Mouse (Mus musculus) myocyte (in vitro differentiated cells): Measurements from ENCODE around the gene Crat.

Experiments used
- MAX ChIP-seq: IDR thresholded peaks from one replicate; pipeline ENCODE4 v1.6.1; 2011; ENCODE audit warnings: low read depth, mild to moderate bottlenecking, control low read depth
- MYOD1 ChIP-seq, 3 experiments: IDR thresholded peaks; one replicate each; pipeline ENCODE4 v1.6.1; 2011; ENCODE audit warnings: control low read depth in 2 of 3, low read depth in 2 of 3, mild to moderate bottlenecking in 2 of 3, moderate library complexity in 1 of 3; ENCODE audit not compliant: insufficient read length in 2 of 3, control insufficient read depth in 1 of 3
- POLR2A ChIP-seq: IDR thresholded peaks from one replicate; pipeline ENCODE4 v1.6.1; 2011; ENCODE audit warnings: low read depth, mild to moderate bottlenecking, control low read depth, moderate library complexity; ENCODE audit not compliant: insufficient read length
- REST ChIP-seq: IDR thresholded peaks from one replicate; pipeline ENCODE4 v1.6.1; 2011; ENCODE audit warnings: mild to moderate bottlenecking, control low read depth, moderate library complexity; ENCODE audit not compliant: insufficient read depth, insufficient read length
- TCF3 ChIP-seq: IDR thresholded peaks from one replicate; pipeline ENCODE4 v1.6.1; 2011; ENCODE audit warnings: low read depth, control low read depth; ENCODE audit not compliant: insufficient read length

DNA sequence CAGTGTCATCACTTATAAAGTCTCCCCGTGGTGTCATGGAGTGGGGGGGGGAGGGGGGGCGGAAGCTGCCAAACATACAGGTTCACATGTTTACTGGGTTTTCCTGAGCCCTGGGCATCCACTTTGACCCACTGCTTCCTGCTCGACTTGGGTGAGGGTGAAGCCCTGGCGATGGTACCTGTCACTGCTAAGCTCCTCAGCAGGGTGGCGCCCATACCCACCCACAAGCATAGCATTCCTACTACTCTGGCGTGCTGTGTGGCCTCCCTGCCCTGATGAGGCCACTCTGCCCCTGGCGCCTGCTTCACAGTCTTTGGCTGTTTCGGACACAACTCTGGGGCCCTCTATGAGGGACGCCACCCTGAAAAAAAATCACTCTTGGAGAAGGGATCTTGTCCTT, 58.7 kb downstream of the Crat start:
- no peak for TF ChIP-seq MYOD1 (IDR thresholded peaks at IDR 0.05; ENCODE audit: control insufficient read depth in 1 of 3, insufficient read length in 2 of 3, low read depth in 2 of 3)
- TF ChIP-seq POLR2A, result no peak
- no peak for TF ChIP-seq REST
- no peak for TF ChIP-seq TCF3
- TF ChIP-seq MAX, result no peak
